Mouse (Mus musculus) embryonic facial prominence, embryonic 15.5 days (tissue): ENCODE data around the gene Tlr3. TPM values are rescaled to one million over a fixed set of nuclear protein-coding genes. Genes with fewer than 3 reads are reported as not detected.

ENCODE experiments used
- polyA plus RNA-seq: library from polyadenylated mRNA; unstranded; fragments of >200 nt; fragmentation: Nextera tagmentation; extraction: Ambion mirVana; gene quantifications from 2 replicates; pipeline ENCODE4 v1.2.1, GENCODE M21; 2015

Tlr3 gene
- polyA plus RNA-seq, 1 experiment from 2014 or later = 2.6 TPM

Other genes with a start within 250 kb of the Tlr3 start
- not detected in 2 replicates for gene F11, start 149.0 kb downstream of the Tlr3 start, polyA plus RNA-seq
- gene Klkb1, start 116.2 kb downstream of the Tlr3 start, polyA plus RNA-seq = 0.25 and 0.32 TPM in 2 replicates
- gene Gm45753, start 102.6 kb downstream of the Tlr3 start, polyA plus RNA-seq = 0.13 TPM in 1 of 2 replicates, not detected in the other
- 2.4 and 2.9 TPM in 2 replicates for gene Cyp4v3, start 77.9 kb downstream of the Tlr3 start, polyA plus RNA-seq
- gene Fam149a, start 28.8 kb downstream of the Tlr3 start, polyA plus RNA-seq = 13.9 and 15.7 TPM in 2 replicates
- 18.1 and 22.3 TPM in 2 replicates for gene Sorbs2, start 96.7 kb upstream of the Tlr3 start, polyA plus RNA-seq